Mouse (Mus musculus): ENCODE data around the gene Auh.

The Auh gene

DNA sequence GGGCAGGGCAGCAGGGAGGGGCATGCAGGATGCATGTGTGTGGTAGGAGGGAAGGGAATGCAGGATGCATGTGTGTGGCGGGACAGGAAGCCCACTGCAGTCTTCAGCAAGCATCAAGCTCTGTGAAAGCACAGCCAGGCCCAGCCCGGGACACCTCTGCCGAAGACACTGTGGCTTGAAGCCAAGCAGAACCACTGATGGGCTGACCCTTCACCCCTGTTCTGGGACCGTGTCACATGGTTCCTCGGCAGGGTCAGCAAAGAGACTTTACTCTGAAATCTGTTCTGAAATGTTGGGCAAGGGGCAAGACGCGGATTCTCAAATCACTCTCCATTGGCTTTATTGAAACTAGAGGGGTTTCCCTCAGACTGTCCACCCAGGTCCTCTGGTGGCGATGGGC, 94.9 kb downstream of the Auh start:
- DNase-seq (ENCODE audit: low read depth, low spot score), result no peak

DNA sequence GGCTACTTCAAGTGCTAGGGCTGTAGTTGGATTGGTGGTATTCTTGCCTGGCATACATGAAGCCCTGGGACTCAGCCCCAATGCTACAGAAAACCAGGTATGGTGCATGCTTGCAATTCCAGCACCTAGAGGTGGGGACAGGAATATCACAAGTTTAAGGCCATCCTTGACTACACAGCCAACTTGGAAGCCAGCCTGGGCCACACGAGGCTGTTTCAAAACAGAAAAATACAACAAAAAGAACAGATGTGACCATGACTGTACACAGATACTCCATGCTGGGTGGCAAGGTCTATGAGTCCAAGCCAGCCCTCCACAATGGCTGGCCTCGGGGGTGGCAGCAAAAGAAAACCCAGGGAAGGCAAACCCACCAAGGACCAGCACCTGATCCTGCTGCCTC, 95.7 kb downstream of the Auh start:
- DNase-seq (ENCODE audit: low read depth, low spot score), result no peak

DNA sequence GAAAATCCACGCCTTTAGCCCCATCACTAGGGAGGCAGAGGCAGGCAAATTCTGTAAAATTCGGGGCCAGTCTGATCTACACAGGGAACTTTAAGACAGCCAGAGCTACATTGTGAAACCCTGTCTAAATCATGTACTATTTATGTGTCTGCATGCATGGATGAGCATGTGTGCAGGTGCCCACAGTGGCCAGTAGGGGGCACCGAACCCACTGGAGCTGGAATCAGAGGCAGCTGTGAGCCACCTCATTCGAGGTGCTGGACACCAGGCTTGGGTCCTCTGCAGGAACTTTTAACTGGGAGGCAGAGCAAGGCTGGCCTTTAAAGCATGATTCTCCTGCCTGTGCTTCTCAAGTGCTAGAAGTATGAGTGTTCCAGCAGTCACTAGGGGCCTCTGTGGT, 96.3 kb downstream of the Auh start:
- no peak for DNase-seq (ENCODE audit: low read depth, low spot score)

DNA sequence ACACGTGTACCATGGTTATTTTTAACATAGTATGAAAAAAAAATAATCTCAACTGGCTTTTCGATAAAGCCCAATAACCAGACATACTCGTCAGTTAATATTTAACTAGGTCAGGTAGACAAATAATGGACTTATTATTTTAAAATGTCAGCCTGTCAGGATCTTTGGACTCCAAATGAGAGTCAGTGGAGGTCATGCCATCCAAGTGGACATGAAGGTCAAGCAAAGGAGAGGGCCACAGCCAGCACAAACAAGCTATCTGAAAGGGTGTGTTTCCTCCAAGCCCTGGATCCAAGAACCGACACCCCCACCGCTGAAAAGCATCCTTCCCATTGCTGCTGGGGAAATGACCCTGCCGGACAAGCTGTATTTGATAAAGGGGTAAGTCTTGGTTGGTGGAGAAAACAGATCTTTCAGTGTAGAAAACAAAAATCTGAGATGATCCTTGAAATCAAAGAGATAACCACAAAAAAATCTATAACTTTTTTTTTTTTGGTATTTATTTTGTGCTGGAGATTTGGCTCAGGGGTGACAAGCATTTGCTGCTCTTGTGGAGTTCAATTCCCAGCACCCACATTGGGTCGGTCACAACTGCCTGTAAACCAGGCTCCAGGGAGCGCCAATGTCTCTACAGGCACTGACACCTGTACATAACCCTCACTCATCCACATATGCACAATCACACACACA, 96.9 kb downstream of the Auh start:
- DNase-seq (ENCODE audit: low read depth, low spot score), result no peak

DNA sequence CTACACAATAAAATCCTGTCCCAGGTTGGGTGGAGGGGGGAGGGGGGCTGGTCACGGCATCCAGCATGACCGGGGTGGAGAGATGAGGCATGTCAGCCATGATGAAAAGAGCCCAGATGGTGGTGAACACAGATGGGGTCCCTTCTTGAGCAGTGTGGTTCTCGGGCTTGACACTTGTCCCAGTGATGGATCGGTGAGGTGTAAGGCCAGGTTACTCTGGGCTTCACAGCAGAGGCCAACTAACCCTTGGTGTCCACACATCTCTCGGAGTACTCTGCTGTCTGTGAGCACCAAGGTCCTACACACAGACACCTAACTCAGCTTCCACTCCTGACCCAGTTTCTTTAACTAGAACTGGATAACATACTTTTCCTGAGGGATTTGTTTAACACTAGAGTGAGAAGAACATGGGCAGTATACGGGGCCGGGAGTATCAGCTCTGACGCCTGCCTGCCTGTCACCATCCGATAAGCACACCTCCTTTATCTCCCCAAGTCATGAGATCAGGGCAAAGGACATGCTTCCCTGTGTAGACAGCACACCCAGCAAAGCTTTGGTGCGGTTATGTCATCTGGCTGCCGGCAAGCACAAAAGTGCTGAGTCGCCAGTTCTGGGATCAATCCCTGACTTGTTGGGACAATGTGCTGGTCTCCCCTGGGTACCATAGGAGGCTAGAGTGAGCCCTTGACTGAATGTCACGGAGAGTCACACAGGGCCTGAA, 98.3 kb downstream of the Auh start:
- DNase-seq (ENCODE audit: low read depth, low spot score), result no peak

DNA sequence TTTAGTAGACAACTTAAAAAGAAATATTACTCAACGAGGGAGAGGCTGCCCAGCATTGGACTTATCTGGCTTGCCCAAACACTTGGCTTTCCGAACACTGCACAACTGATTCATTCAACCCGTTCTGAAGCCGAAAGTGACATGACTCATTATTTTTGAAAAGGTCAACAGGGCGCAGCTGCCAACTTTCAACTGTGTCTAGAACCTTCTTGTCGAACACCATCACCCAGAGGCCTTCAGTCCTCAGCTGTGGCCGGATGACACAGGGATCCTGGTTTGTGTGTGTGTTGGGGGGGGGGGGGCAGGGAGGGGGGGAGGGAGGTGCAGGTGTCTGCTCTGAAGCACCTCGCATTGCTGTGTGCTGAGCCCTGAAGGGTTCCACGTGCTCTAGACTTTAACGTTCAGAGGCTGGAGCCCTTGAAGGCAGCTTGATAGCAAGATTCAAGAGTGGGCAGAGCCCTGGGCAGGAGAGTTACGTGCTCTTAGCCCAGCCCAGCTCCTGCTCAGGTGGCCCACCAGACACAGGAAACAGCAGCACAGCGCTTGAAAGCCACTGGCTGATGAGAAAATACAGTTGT, 100.4 kb downstream of the Auh start:
- no peak for DNase-seq (ENCODE audit: low read depth, low spot score)

DNA sequence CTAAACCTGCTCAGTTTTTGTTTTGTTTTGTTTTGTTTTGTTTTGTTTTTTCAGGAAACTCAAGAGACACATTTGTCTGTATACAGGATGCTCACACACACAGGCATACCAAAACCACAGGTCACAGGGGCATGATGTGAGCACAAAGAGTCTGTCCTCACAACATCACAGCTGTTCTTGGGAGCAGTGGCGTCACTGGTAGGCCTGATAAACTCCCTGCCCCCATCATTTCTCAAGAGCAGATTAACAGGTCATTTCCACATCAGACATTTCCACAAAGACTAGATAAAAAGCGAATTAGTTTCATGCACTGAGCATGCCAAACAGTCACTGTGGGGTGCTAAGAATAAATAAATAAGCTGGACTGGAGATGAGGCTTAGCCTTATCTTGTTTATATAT, 101.3 kb downstream of the Auh start:
- no peak for DNase-seq (ENCODE audit: low read depth, low spot score)

DNA sequence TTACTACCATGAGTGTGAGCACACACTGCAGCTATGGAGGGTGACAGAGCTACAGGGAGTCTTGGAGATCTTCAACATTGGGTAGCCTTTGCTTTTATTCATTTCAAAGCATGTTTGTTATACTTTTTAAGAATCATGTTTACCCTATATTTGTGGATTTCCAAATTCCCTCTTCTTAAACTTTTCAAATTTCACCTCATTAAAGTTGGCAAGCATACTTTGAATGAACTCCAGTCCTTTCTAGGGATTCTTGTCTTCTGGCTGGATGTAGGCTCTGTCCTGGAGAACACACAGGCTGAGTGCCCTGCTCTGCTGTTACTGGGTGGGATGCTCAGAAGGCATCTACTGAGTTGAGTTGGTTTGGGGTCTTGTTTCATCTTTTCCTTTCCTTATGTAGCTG, 102.8 kb downstream of the Auh start:
- DNase-seq (ENCODE audit: low read depth, low spot score), result no peak

DNA sequence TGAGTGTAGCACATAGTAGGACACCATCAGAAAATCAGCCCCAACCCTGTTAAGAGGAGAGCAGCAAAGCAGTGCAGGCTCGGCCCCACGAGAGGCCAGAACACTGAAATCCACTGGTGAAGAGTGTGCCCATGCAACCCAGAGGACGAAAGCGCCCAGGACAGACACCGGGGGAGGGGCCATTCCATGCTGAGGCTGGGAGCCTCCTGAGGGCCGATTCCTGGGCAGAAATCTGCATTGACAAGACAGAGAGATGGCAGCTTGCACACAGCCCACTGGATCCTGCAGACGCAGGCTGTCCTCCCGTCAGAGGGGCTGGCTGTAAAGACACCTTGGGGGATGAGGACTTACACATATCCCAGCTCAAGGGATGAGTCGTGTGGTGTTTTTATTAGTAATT, 104.7 kb downstream of the Auh start:
- DNase-seq (ENCODE audit: low read depth, low spot score), result no peak

DNA sequence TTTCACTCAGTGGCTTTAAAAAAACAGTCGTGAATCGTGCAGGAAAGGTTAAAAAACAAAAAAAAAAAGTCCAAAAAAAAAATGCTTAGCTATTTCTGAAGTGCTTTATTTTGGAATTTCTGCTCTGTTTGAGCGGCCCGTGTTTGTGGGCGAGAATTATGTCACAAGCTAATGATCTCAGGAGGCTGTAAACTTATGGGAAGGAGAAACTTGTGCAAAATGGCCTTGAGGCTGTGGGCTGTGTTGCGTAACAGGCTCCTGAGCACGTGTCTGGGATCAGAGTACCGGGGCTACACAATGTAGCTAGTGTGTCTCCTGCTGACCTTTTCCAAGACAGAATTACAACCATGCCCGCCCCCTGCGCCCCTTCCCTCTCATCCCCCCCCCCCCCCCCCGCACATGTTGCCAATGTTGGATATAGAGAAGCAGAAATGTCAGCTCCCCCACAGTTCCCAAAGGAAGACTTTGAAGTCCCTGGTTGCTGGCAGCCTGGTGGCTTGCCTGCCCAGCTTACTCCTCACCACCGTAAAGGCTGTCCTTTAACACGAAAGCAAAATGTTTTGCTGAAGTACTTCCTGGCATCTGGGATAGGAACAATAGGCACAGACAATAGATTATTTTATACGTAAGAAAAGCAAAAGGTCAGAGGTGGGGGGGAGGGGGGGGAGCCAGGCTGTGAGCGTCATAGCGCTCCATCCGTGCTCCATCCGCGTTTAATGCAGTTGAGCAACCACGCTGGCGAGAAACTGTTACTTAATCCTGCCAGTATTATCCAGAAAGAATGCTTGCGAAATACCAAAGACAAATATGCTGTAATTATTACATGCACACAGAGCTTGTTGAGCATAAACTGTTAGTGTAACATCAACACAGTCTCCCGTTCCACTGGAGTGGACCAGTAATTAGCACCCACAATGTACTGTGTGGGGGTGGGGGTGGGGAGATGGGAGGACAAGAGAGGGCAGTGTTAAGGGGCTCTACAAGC, 107.0 kb downstream of the Auh start:
- DNase-seq (ENCODE audit: low read depth, low spot score), result no peak

DNA sequence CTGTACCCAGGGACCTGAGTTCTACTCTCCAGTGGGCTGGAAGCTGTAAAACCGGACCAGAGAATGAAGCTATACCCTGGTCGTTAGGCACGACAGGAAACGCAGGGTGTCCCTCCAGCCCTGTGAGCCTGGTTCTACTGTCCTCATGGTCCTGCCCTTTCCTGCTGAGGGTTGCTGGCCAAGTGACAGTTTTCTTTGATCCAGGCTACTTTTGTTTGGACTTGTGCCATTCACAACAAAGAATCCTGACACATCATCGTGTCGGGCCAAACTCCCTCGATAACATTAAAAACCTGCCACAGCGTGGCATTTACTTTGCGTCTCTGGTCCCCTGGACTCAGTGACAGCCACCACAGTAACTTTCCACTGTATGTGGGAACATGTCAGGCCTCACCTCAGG, 107.9 kb downstream of the Auh start:
- no peak for DNase-seq (ENCODE audit: low read depth, low spot score)

DNA sequence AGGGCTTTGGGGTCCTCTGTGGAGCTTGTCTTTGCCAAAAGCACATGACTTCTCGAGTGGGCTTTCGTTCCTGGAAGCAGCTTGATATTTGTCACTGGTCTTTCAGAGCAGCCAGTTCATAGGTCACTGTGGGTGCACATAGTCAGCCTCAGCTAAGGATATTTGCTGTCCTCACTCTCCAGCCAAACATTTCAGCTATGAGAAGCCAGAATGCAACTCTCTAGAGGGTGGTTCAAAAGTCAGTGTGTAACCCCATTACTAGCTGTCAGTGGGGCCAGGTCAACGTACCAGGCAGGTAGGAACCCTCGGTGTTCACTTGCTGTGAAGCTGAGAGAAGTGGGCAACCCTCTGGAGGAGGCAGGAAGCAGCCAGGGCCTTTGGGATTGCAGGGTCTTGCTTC, 109.6 kb downstream of the Auh start:
- DNase-seq (ENCODE audit: low read depth, low spot score), result no peak

DNA sequence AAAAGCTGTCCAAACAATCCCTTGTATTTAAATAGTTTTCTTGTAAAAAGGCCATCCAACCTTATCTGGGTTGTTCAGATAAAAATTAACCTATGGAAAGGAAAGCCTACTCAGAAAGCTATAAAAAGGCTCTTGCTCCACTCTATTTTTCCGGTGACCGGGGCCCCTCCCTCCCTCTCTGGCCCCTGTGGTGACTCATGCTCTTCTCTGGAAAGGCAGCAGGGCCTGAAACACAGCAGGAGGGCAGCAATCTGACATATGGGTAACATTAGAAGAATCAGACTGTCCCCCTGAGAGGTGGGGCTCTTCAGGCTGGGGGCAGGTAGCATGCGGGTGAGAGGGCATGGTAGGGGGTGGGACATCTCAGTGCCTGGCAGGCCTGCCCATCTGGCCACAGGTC, 110.7 kb downstream of the Auh start:
- no peak for DNase-seq (ENCODE audit: low read depth, low spot score)

DNA sequence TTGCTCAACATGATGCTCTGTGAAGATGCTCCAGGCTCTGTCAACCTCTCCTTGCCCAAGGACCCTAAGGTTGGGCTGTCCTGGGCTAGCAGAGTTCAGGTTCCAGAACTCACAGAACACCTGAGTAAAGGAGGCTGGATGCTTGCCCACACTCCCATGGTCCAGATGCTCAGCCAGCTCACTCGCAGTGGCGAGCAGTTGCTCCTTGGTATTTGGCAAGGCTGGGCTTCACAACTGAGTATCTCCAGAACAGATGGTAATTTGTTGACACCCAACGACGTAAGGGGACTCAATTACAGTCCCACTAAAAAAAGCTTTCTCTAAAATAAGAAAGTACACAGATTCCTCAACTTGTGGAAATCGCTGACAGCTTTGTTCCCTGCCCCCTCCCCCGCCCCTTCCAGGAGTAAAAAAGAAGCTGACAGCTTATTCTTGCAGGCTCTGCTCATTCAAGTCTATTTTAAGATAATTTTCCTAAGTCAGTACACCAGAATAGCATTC, 111.4 kb downstream of the Auh start:
- DNase-seq (ENCODE audit: low read depth, low spot score), result no peak

DNA sequence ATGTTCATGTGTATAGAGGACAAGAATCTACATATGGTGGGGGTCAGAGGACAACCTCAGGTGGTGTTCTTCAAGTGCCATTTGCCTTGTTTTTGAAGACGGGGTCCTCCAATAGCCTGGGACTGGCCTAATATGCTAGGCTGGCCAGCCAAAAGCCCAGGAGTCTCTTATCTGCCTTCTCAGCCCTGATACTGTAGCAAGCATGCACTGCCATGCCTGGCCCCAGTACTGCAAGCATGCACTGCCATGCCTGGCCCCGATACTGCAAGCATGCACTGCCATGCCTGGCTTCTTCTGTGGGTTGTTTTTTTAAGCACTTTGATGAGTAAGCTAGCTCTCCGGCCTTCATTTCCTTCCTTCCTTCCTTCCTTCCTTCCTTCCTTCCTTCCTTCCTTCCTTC, 115.7 kb downstream of the Auh start:
- DNase-seq (ENCODE audit: low read depth, low spot score), result no peak

DNA sequence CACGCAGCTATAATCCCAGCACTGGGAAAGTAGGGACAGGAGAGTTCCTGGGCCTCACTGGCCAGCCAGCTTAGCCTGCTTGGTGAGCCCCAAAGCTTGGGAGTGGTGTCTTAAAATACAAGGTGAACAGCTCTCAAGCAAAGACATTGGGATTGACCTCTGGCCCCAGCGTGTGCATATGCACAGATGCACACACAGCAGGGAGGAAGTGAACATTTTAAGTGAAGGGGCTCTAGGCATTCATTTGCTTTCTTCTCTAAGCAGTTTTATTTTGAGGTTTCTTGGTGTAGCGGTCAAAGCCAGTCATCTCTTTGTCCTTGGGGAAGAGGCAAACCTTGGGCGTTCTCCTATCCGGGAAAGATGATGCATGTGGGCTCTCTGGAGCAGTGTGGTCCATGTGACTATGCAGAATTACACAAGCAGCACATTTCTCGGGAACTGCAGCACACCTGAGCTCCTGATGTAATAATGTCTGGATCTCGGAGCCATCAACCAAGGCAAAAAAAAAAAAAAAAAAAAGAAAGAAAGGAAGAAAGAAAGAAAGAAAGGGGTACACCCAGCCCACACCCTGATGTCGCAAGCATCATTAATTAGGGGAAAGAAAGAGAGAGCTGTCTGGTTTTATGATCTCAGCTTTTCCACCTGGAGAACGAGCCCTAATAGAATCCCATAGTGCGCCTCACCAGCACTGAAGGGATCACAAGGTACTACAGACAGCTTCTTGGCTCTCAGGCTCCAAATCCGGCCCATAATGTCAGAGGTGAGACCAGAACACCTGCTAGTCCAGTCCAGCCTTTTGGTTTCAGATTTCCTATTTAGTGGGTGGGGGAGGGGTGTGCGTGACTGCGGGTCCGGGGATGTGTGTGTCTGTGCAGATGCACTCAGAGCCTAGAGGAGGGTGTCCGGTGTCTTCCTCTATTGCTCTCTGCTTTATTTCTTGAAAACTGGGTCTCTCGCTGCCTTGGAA, 116.6 kb downstream of the Auh start:
- no peak for DNase-seq (ENCODE audit: low read depth, low spot score)

DNA sequence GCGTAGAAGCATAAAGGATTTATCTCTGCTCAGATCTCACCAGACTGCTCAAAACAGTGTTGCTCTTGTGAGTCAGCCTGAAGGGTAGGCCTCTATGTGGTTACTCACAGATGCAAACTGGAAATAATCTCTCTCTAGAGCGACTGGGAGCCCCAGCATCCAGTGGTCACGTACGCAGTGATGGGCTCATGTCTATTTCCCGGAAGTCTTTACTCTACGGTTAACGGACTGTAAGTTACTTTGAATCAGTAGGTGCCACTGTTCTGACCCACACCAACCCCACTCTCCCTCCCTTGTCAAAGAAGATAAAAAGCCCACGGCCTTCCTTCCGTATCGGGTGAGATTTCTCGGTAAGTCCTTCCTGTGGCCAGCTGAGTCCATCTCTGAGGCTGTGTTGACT, 121.8 kb downstream of the Auh start:
- no peak for DNase-seq (ENCODE audit: low read depth, low spot score)

DNA sequence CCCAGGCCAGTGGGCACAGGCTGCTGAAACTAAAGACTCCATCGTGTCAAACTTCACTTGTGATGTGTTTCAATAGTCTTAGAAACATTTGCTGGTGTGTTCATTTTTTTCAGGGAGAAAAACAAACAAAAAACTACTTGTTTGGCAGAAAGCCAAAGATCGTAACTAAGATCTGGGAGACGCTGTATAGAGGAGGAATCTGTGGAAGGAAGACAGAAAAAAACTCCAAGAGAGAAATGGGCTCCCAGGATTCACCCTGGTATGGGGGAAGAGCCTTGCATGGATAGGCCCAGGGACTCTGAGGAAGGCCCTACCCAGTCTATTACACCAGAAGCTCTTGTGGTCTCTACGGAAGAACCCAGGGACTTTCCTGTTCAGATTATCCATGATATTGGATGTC, 123.5 kb downstream of the Auh start:
- no peak for DNase-seq (ENCODE audit: low read depth, low spot score)

DNA sequence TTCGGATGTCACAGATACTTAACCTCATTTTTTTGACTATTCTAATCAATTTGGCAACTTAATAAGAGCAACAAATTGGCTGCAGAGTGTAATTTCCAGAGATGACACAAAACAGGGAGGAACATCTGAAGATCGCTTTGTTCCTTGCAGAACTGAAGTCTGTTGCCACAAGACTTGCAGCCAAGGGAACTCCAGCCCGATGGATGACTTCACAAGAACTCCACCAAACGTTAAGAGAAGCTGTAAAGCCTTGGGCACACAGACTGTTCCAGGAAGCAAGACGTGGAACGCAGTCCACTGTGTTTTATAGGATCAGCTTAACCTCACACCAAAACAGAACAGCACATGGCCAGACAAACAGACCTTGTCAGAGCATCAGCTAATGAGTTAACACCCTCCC, 123.9 kb downstream of the Auh start:
- no peak for DNase-seq (ENCODE audit: low read depth, low spot score)

DNA sequence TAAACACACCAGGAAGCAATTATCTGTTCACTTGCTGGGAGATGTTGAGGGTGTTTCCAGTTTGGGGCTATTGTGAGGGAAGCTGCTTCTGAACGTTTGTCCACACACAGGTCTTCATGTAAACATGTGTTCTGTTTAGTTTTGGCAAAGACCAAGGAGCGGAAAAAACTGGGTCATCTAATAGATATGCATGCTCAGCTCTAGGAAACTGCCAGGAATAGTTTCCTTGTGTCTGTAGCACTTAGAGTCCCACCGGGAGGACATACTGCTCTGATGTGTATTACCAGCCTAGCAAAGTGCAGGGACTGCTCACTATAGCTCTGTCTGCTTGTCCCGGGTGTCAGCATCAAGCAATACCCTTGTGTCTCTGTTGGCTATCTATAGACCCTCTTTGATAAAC, 127.0 kb downstream of the Auh start:
- DNase-seq (ENCODE audit: low read depth, low spot score), result no peak
